Mouse (Mus musculus): Measurements from ENCODE around the gene Defb22. TPM values are rescaled to one million over a fixed set of nuclear protein-coding genes. Genes with fewer than 3 reads are reported as not detected.

Defb22 gene
- polyA plus RNA-seq, 1 experiment from 2014 or later = not detected

DNA sequence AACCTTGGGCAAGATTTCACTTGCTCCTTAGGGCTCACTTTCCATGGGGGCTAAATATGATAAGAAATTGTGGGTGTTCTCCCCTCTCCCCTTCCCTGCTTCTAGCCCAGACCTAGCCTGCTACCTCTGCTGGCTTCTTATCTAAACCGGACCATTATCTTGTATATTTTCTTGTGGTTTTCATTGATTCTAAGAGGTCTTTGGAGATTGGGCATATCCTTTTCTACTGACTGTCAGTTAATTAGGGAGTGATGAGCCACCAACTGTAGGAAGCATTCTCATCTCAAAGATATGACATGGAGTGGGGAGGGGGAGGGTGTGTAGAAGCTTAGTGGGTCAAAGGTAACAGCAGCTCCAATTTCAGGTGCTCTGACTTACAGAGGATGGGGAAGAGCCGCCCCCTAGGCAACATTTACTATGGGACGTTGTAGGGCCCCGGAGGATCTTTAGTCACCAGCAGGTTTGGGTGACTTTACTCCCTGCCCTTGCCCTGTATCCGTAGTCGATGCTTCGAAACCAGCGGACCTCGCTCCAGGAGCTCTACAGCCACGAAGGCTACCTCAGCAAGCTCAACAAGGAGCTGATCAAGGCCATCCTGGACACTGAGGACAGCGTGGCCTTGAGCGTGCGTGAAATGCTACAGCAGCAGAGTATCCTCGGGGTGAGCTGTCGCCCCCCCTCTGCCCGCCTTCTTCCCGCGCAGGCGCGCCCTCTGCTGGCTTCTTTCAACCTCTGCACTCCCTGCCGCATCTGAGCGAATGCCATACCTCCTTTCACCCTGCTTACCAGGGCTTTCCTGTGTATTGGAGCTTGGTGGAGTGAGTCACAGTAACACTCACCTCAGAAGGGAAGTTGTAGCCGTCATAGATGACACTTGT, 52.7 kb downstream of the Defb22 start:
- Histone ChIP-seq H3K4me2 (peak overlapping the region; percentile 67), H3K4me3 (peak overlapping the region; percentile 34), H3K4me1 (peaks cover 5% of the 10 kb centered on the region), H3K9ac (0 out of 2 replicates have a peak overlapping the region, but pooled peaks have one; percentile 31), H3K27me3 (no peaks in the 10 kb centered on the region), H3K9me3 (no peaks in the 10 kb centered on the region), H3K36me3 (no peaks in the 10 kb centered on the region), H3K27ac (no peak overlapping the region)
- 4% methylated on average over 23 of the region's 23 CpGs for WGBS
- peak; percentile 62 for ATAC-seq (ENCODE audit: insufficient number of reproducible peaks, low FRiP score, low TSS enrichment, low read depth)

DNA sequence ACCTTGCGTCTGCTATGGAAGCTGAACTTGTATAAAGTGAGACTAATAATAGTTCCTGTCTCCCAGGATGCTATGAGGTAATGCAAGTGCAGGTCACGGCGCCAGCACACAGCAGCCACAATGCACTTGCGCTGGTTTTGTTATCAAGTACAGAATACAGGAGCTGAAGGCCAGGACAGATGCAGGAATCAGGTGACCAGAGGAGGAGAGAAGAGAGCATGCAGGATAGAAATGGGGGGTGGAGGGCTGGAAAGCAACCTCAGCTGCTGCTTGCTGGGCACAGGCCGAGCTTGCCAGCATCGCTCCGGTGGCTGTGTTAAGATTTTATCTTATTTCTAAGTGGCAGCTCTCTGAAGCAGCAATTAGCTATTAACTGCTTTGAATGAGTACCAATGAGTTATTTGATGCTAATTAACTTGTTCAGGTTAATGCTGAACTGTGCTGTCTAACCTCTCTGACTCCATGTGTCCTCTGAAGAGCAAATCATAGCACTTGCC, 53.5 kb downstream of the Defb22 start:
- H3K9me3 ChIP-seq = no peaks in the 10 kb centered on the region
- no peaks in the 10 kb centered on the region for H3K36me3 ChIP-seq
- whole genome bisulfite sequencing = 76% methylated on average over 7 of the region's 7 CpGs
- no peak overlapping the region for H3K9ac ChIP-seq
- no peaks in the 10 kb centered on the region for H3K27me3 ChIP-seq
- peaks cover 5% of the 10 kb centered on the region for H3K4me1 ChIP-seq
- ATAC-seq (ENCODE audit: insufficient number of reproducible peaks, low FRiP score, low TSS enrichment, low read depth) = no peak
- no peak overlapping the region for H3K4me2 ChIP-seq
- no peak overlapping the region for H3K4me3 ChIP-seq
- no peak overlapping the region for H3K27ac ChIP-seq

Other genes starting within 250 kb of the Defb22 start
- 43.5 and 48.0 TPM in 2 replicates for gene Tbc1d20, start 196.3 kb downstream of the Defb22 start, polyA plus RNA-seq (2015; fragmentation: Nextera tagmentation; extraction: Ambion mirVana)
- 86.3 and 91.7 TPM in 2 replicates for gene Rbck1, start 157.5 kb downstream of the Defb22 start, polyA plus RNA-seq (2015; fragmentation: Nextera tagmentation; extraction: Ambion mirVana)
- 2.9 and 4.5 TPM in 2 replicates for gene Trib3, start 146.1 kb downstream of the Defb22 start, polyA plus RNA-seq (2015; fragmentation: Nextera tagmentation; extraction: Ambion mirVana)
- 1.0 and 1.5 TPM in 2 replicates for gene Nrsn2, start 113.5 kb downstream of the Defb22 start, polyA plus RNA-seq (2015; fragmentation: Nextera tagmentation; extraction: Ambion mirVana)
- gene Sox12, start 92.1 kb downstream of the Defb22 start, polyA plus RNA-seq (2015; fragmentation: Nextera tagmentation; extraction: Ambion mirVana) = 5.2 and 6.6 TPM in 2 replicates
- 28.5 and 35.0 TPM in 2 replicates for gene Zcchc3, start 75.1 kb downstream of the Defb22 start, polyA plus RNA-seq (2015; fragmentation: Nextera tagmentation; extraction: Ambion mirVana)
- gene 6820408C15Rik, start 74.6 kb downstream of the Defb22 start, polyA plus RNA-seq (2015; fragmentation: Nextera tagmentation; extraction: Ambion mirVana) = 0.10 TPM in 1 of 2 replicates, not detected in the other
- not detected in 2 replicates for gene Defb23, start 25.5 kb downstream of the Defb22 start, polyA plus RNA-seq (2015; fragmentation: Nextera tagmentation; extraction: Ambion mirVana)
- not detected in 2 replicates for gene Defb20, start 13.1 kb downstream of the Defb22 start, polyA plus RNA-seq (2015; fragmentation: Nextera tagmentation; extraction: Ambion mirVana)
- gene Defb26, start 21.6 kb upstream of the Defb22 start, polyA plus RNA-seq (2015; fragmentation: Nextera tagmentation; extraction: Ambion mirVana) = not detected in 2 replicates
- gene Defb28, start 28.1 kb upstream of the Defb22 start, polyA plus RNA-seq (2015; fragmentation: Nextera tagmentation; extraction: Ambion mirVana) = not detected in 2 replicates
- gene Defb29, start 50.0 kb upstream of the Defb22 start, polyA plus RNA-seq (2015; fragmentation: Nextera tagmentation; extraction: Ambion mirVana) = not detected in 2 replicates
- not detected in 2 replicates for gene Gm17416, start 79.2 kb upstream of the Defb22 start, polyA plus RNA-seq (2015; fragmentation: Nextera tagmentation; extraction: Ambion mirVana)
- gene Defb21, start 82.6 kb upstream of the Defb22 start, polyA plus RNA-seq (2015; fragmentation: Nextera tagmentation; extraction: Ambion mirVana) = not detected in 2 replicates
- gene Defb19, start 90.2 kb upstream of the Defb22 start, polyA plus RNA-seq (2015; fragmentation: Nextera tagmentation; extraction: Ambion mirVana) = not detected in 2 replicates
- not detected in 2 replicates for gene Defb45, start 109.3 kb upstream of the Defb22 start, polyA plus RNA-seq (2015; fragmentation: Nextera tagmentation; extraction: Ambion mirVana)
- gene Defb36, start 114.2 kb upstream of the Defb22 start, polyA plus RNA-seq (2015; fragmentation: Nextera tagmentation; extraction: Ambion mirVana) = not detected in 2 replicates
- 0.92 and 1.1 TPM in 2 replicates for gene Defb25, start 132.9 kb upstream of the Defb22 start, polyA plus RNA-seq (2015; fragmentation: Nextera tagmentation; extraction: Ambion mirVana)
- 5.2 and 7.4 TPM in 2 replicates for gene Rem1, start 136.8 kb upstream of the Defb22 start, polyA plus RNA-seq (2015; fragmentation: Nextera tagmentation; extraction: Ambion mirVana)
- gene H13, start 179.3 kb upstream of the Defb22 start, polyA plus RNA-seq (2015; fragmentation: Nextera tagmentation; extraction: Ambion mirVana) = 143 and 150 TPM in 2 replicates
- gene Mcts2, start 196.9 kb upstream of the Defb22 start, polyA plus RNA-seq (2015; fragmentation: Nextera tagmentation; extraction: Ambion mirVana) = 22.0 and 24.2 TPM in 2 replicates
- 167 and 168 TPM in 2 replicates for gene Id1, start 246.1 kb upstream of the Defb22 start, polyA plus RNA-seq (2015; fragmentation: Nextera tagmentation; extraction: Ambion mirVana)